Mouse (Mus musculus): Measurements from ENCODE around the gene Fbrsl1. TPM values are rescaled to one million over a fixed set of nuclear protein-coding genes. Genes with fewer than 3 reads are reported as not detected.

Fbrsl1 gene
- total RNA-seq, 2 experiments from 2014 or later = 38.5 to 50.5 TPM

GRCm38 (mm10) chr5:110416825-110417401, 31.4 kb downstream of the Fbrsl1 start:
- intact Hi-C loops (cut with DNase I) = no loop called here
- DNase-seq = no peak

GRCm38 (mm10) chr5:110415806-110416700, 32.2 kb downstream of the Fbrsl1 start:
- peak in 1 of 2 experiments; percentile 31 for DNase-seq
- intact Hi-C loops (cut with DNase I) = no loop called here

GRCm38 (mm10) chr5:110415022-110415421, 33.3 kb downstream of the Fbrsl1 start:
- no peak for DNase-seq
- intact Hi-C loops (cut with DNase I) = no loop called here

DNA sequence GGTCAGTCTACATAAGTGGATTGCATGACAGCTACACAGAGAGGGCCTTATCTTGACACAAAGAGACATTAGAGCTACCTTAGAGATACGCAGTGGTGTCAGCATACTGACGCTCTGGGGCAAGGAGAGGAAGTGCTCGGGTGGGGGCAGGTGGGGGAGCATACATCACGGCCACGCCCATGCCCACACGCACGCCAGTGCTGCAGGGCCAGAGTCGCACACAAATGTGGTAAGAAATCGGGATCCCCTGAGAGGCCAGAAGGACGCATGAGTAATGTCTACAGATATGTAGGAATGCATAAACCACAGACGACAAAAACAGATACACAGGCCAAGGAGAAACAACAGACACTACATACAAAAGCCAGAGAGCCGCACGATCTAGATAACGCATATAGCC, 35.3 kb downstream of the Fbrsl1 start:
- intact Hi-C loops (cut with DNase I) = no loop called here
- DNase-seq = no peak

GRCm38 (mm10) chr5:110410386-110410785, 37.9 kb downstream of the Fbrsl1 start:
- DNase-seq = no peak
- intact Hi-C loops (cut with DNase I) = no loop called here

DNA sequence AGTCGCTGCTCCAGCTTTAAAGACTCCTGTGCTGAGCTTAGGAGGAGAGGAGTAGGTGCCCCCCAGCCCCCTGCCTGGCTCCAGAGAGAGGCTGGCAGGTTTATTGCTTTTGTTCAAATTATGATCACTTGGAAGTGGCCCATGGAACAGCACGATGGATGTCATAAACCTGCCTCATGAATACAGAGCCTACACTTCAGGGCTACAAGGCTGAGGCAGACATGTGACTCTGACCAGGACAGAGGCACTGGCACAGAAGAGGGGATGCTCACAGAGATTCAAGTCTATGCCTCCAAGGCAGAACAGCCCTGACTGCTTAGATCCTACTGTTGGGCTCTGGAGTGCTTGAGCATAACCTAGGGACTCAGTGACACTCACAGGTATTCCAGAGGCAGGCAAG, 39.3 kb downstream of the Fbrsl1 start:
- DNase-seq = no peak
- intact Hi-C loops (cut with DNase I) = no loop called here

DNA sequence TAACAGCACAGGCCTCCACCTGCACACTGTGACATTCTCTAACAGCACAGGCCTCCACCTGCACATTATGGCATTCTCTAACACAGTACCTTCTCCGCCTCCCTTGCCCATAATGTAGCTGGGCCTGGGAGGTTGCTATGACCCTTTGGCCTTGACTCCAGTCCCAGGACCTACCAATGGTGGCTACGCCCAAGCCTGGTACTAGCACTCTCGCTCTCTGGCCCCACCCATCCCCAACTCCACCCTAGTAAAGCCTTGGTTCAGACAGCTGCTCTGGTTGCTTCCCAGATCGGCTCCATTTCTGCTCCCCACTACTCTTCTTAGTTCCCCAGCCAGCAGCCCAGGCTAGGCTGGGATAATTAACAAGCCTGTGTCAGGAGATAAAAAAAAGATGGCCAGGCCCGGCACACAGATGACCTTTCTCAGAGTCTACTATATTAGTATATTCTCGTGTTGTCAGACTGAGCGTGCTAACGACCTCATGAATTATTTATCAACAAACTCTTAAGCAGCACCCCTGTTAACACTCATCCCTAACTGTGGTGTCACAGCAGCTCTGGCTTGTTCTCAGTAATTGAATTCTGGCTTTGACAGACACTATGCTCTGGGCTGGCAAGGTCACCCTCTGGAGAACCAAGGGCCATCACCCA, 42.1 kb downstream of the Fbrsl1 start:
- no peak for DNase-seq
- intact Hi-C loops (cut with DNase I) = no loop called here

DNA sequence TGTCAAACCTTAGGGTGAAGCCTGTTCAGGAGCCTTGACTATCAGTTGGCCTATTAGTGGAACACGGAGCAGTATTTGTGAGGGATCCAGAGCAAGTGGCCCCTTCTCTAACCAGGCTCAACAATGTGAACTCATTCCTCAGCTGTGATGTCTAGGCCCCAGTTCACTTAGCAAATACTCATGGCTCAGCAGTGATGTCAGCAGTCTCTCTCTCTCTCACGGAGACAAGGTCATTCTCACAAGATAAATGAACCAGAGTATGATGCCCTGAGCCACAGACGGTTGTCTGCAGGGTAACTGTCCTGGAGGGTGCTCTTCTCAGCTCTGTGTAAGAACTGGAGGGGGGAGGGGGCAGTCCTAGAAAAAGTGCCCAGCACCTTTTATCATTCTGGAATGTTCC, 44.4 kb downstream of the Fbrsl1 start:
- intact Hi-C loops (cut with DNase I) = no loop called here
- no peak for DNase-seq

DNA sequence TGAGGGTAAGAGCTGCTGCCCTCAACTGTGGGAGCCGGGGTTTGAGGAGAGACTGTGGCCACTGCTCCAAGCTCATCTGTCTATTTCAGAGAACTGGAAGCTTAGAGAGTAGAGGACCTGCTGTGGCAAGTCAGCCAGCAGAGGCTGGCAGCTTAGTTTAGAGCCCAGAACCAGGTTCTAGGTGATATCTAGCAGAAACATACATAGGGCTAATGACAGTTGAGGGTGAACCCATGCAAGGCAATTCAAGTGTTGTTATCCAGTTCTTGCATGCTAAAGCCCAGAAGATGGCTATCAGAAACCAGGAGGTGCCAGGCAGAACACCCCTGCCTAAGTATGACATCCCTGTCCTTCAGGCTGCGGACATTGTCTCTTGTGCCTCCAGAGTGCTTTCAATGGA, 45.7 kb downstream of the Fbrsl1 start:
- intact Hi-C loops (cut with DNase I) = no loop called here
- DNase-seq = no peak

GRCm38 (mm10) chr5:110401101-110401500, 47.2 kb downstream of the Fbrsl1 start:
- intact Hi-C loops (cut with DNase I) = no loop called here
- no peak for DNase-seq

GRCm38 (mm10) chr5:110395006-110395661, 53.2 kb downstream of the Fbrsl1 start:
- intact Hi-C loops (cut with DNase I) = no loop called here
- DNase-seq = no peak

DNA sequence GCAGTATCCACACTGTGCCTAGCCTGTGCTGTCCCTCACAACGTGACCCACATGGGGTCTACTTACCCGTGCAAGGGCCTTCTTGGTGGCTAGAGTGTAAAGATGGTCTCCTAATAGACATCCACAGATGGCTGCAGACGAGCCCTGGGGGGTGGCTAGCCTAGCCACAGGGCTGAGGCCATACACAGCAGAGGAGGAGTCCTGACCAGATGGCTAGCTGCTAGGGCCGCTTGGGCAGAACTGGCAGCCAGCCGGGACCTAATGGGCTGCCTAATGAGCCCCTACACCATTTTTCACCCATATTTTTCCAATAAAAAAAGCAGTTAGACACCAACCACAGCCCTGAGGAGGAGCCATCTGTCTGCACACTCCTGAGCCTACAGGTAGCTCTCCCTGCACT, 55.6 kb downstream of the Fbrsl1 start:
- DNase-seq = no peak
- intact Hi-C loops (cut with DNase I) = no loop called here

- intact Hi-C loops (cut with DNase I) = no loop called here
Observed at GRCm38 (mm10) chr5:110390631-110391030, 57.7 kb downstream of the Fbrsl1 start.

GRCm38 (mm10) chr5:110387332-110387731, 61.0 kb downstream of the Fbrsl1 start:
- intact Hi-C loops (cut with DNase I) = loop anchor here (2.0 kb wide), 1 partner anchor 41 kb away; no protein-coding TSS in a partner anchor
- DNase-seq = no peak

More at GRCm38 (mm10) chr5:110390631-110391030, 57.7 kb downstream of the Fbrsl1 start:
- no peak for DNase-seq

- intact Hi-C loops (cut with DNase I) = loop anchor here (2.0 kb wide), 1 partner anchor 42 kb away; no protein-coding TSS in a partner anchor
- DNase-seq = peak; percentile 67
Observed at GRCm38 (mm10) chr5:110386371-110387330, 61.7 kb downstream of the Fbrsl1 start.

GRCm38 (mm10) chr5:110385263-110385662, 63.0 kb downstream of the Fbrsl1 start:
- no peak for DNase-seq
- intact Hi-C loops (cut with DNase I) = no loop called here

DNA sequence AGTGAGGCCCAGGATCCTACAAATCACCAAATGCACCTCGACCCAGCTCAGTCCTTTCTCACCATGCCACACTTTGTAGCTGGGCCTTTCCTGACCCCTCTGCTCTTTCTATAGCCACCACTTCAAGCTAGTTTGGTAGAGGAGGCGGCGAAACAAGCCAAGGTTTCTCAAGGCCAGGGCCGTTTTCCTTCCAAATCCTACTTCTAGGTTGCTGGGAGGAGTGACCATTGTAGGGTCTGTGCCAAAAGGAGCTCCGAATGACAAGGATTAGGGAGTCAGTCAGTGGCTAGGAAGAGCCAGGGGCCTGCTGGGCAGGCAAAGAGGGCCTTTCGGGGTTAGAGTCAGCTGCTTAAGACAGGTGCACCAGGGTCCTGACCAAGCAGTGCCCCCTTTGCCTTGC, 63.8 kb downstream of the Fbrsl1 start:
- no peak for DNase-seq
- intact Hi-C loops (cut with DNase I) = no loop called here

DNA sequence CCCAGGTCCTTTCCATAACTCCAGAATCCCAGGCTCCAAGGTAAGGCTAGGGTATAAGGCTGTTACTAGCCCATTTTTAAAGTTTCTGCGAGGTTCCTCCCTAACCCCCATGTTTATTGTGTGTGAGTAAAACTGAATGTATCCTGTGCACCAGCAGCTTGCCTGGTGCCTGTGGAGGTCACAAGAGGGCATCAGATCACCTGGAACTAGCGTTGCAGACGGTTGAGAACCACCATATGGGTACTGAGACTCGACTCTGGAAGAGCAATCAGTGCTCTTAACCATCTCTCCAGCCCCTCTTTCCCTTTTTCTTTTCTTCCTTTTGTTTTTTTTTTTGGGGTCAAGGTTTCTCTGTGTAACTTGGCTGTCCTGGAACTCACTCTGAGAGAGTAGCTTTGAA, 68.5 kb downstream of the Fbrsl1 start:
- intact Hi-C loops (cut with DNase I) = loop anchor here (5.0 kb wide), 1 partner anchor 257 kb away; no protein-coding TSS in a partner anchor
- no peak for DNase-seq

DNA sequence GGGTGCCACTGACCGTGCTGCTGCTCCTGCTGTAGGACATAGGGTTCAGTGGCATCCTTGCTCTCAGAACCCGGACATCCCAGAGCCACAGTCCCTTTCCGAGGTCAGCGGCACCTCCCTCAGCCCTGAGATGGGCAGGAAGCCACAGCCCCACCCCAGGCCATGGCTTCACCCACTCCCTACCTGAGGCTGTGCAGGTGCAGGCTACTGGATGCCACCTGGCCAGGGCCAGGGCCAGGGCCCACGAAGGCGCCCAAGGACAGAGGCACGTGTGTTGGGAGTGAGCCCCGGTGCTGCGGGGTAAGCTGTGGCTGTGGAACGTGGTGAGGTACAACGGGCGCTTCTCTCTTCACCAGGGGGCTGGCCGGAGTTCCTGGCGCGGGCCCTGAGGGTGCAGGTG, 69.2 kb downstream of the Fbrsl1 start:
- no peak for DNase-seq
- intact Hi-C loops (cut with DNase I) = loop anchor here (5.0 kb wide), 1 partner anchor 258 kb away; no protein-coding TSS in a partner anchor

GRCm38 (mm10) chr5:110378181-110378583, 70.1 kb downstream of the Fbrsl1 start:
- DNase-seq = no peak
- intact Hi-C loops (cut with DNase I) = loop anchor here (5.0 kb wide), 1 partner anchor 259 kb away; no protein-coding TSS in a partner anchor
